Mouse (Mus musculus): ENCODE data around the gene Xrcc1.
A peak's percentile ranks its signal among the peaks of the same experiment; 100 is the strongest.
"Not testable (repeated sequence)": the region's sequence is repeated elsewhere in the genome, so short reads cannot be mapped to it uniquely, and the experiment has no call there.

Gene Xrcc1

GRCm38 (mm10) chr7:24608017-24608416 lies 61.9 kb downstream of the Xrcc1 start:
- peak; percentile 82 for DNase-seq

- DNase-seq, result peak; percentile 75
These were observed 62.5 kb downstream of the Xrcc1 start for GRCm38 (mm10) chr7:24608561-24608960.

- DNase-seq, result peak; percentile 73
These were observed 64.2 kb downstream of the Xrcc1 start, which contains the start of gene Phldb3 for GRCm38 (mm10) chr7:24610144-24610878. Gene Phldb3 (plus strand): TSS chr7:24610763.

DNA sequence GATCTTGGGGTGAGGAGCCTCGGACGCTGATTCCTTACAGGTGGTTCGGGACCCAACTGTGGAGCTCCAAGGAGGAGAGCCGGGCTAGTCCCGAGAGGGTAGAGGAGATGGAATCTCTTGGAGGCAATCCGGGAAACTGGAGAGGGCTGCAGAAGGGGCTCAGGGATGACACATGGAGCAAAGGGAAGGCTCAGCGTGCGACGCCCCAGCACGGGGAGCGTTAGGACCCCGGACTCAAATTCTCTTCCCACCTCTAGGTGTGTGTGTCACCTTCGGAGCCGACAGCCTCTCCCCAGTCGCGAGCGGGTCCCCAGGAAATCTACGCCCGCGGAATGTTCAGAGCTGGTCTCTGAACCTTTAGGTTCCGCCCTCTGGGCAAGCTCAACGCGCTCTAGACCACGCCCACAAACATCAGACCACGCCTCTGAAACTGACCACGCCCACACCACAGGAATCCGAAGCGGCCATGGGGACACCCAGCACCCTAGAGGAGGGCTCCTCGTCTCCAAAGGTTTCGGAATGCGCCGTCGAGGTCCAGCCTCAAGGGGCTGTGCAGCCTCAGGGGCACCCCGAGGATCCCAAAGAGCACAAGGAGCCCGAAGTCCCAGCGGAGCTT lies 64.9 kb downstream of the Xrcc1 start:
- peak; percentile 97 for DNase-seq

- DNase-seq, result no peak
These were observed 65.6 kb downstream of the Xrcc1 start for GRCm38 (mm10) chr7:24611709-24612108.

DNA sequence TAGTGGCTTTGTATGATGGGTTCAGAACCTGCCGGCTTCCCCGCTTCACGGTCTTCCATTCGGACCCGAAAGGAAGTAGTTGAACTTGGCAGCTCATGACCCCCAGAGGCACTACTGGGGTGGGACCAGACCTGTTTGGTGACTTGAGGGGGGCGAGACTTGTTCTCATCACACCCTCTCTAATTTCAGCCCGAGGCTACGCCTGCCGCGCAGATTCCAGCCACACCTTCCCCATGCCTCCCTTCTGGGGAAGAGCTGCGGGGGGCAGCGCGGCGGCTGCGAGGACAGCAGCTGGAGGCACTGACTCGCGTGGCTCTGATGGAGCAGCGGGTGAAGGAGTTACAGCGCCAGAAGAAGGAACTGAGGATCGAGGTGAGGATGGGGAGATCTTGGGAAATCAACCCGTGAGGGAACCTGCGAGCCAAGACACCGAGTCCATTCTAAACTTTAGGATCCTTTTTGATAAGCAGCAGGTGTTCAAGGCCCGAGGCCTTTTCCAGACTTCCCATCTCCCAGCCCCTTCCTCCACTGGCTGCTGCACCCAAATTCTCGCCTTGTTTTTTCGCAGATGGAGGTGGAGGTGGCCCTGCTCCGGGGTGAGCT lies 66.3 kb downstream of the Xrcc1 start:
- DNase-seq, result no peak

- no peak for DNase-seq
These were observed 68.7 kb downstream of the Xrcc1 start for GRCm38 (mm10) chr7:24614816-24615215.

GRCm38 (mm10) chr7:24617763-24618162 lies 71.7 kb downstream of the Xrcc1 start:
- DNase-seq, result peak; percentile 41

DNA sequence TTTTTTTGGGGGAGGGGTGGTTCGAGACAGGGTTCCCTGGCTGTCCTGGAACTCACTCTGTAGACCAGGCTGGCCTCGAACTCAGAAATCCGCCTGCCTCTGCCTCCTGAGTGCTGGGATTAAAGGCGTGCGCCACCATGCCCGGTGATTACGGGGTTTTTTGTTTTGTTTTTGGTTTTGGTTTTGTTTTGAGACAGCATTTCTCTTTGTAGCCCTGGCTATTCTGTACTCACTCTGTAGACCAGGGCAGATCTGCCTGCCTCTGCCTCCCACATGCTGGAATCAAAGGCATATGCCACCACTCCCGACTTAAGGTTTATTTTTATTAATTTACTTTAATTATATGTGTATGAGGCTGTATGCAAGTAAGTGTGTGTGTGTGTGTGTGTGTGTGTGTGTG lies 72.3 kb downstream of the Xrcc1 start:
- DNase-seq, result not testable (repeated sequence)

DNA sequence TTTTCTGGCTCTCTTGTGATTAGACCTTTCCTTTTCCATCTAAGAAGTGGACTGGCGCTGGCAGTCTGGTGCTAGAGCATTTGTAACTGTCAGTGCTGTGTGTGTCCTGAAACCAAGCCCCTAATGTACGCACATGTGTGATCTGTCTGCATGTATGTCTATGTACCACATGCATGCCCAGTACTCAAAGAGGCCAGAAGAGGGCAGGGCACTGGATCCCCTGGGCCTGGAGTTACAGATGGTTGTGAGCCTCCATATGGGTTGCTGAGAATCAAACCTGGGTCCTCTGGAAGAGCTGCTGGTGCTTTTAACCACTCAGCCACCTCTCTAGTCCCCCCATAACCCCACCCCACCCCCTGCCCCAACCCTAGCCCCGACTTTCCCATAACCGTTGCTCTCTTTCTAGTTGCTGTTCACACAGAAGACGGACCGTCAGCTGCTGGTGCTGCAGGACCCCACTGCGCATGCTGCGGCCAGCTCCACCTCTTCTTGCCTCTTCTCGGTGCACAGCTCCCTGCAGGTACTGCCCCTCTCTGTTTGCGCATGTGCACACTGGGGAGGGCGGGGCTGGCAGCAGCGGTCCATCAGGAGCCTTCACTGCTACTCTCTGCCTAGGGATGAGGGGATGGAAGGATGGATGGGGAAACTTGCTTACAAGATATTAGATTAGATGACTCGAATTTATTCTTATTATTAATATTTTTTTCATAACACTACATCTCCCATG lies 73.7 kb downstream of the Xrcc1 start:
- no peak for DNase-seq

DNA sequence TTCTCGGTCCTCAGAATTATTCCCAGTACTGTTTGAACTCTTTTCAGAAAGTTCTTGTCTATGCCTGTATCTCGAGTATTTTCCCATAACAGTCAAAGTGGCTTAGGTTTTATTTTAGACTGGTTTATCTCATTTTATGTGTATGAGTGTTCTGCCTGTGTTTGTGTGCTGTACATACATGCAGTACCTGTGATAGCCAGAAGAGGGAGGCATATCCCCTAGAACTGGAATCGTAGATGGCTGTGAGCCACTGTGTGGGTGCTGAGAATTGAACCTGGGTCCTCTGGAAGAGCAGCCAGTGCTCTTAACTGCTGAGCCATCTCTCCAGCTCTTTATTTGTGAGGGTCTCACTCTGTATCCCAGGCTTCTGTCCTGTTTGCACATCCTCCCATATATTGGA lies 75.1 kb downstream of the Xrcc1 start:
- DNase-seq, result no peak

DNA sequence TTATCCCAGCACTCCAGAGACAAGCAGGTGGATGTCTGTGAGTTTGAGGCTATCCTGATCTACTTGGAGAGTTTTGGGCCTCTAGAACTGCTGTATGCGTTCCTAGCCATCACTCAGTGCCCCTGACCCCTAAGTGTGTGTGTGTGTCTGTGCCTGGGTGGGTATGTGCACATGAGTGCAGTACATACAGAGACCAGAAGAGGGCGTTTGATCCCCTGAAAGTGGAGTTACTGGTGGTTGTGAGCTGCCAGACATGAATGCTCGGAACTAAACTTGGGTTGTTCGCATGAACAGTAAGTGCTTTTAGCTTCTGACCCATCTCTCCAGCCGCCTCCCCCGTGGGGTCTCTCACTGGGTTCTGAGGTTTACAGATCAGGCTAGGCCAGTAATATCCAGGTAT lies 76.9 kb downstream of the Xrcc1 start:
- no peak for DNase-seq
